Mouse (Mus musculus) cerebellum, adult 9-11 months (tissue): ENCODE results near the gene Slc16a12.
"Not testable (repeated sequence)": the region's sequence is repeated elsewhere in the genome, so short reads cannot be mapped to it uniquely, and the experiment has no call there.

Experiments
- DNase-seq: peaks from one replicate; pipeline ENCODE4 v3.0.0; 2022

Gene Slc16a12

GRCm38 (mm10) chr19:34662740-34663139 lies 84.3 kb downstream of the Slc16a12 start:
- DNase-seq = no peak

- DNase-seq = peak; percentile 54
These were observed 85.0 kb downstream of the Slc16a12 start for GRCm38 (mm10) chr19:34662067-34662507.

DNA sequence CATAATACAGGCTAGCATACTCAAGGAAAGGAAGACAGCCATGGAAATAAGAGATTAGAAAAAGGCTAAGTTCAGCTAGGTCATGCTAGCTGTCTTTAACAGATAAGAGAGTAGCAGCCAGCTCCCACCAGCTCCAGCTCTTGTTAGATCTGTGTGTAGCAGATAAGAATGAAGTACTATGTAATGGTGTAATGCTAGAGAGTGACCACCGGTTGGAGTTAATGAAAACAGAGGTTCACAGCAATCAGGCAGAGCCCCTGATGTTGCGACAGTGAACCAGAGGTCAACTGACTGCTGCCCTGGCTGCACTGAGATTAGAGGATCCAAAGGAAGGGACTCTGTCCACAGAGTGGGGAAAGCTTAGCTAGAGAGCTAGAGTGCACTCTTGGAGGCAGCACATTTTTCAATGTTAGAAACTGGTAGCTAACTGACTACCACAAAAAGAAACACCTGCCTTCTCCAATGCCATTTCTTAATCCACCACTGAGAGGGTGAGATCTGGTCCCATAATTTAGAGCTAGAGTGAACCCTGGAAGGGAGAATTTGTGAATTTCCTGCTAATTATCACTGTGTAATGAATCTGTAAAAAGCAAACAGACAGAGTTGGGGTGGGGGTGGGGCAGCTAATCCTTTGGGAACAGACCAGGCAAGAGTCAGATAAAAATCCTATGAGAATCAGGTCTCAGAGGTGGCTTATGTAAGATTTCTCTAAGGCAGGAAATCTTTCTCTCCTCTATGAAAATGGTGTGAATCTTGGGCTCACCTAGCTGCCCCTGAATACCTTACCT lies 90.4 kb downstream of the Slc16a12 start:
- DNase-seq = no peak

DNA sequence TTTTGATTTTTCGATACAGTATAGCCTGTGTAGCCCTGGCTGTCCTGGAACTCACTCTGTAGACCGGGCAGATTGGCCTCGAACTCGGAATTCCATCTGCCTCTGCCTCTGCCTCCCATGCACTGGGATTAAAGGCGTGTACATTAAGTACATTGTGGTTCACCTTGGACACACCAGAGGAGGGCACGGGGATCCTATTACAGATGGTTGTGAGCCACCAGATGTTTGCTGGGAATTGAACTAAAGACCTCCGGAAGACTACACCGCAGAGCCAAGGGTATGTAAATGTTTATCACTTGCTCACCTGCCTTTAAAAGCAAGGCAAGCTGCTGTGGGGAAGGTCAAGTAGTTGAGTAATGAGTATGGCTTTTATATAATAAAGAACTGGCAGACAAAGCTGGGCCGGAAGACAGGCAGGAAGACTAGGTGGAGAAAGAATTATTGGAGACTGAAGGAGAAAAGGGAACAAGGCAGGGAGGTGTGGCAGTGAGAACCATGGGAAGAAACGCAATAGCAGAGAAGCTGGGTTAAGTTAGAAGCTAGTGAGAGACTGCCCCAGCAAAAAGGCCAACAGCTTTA lies 91.8 kb downstream of the Slc16a12 start:
- no peak for DNase-seq

DNA sequence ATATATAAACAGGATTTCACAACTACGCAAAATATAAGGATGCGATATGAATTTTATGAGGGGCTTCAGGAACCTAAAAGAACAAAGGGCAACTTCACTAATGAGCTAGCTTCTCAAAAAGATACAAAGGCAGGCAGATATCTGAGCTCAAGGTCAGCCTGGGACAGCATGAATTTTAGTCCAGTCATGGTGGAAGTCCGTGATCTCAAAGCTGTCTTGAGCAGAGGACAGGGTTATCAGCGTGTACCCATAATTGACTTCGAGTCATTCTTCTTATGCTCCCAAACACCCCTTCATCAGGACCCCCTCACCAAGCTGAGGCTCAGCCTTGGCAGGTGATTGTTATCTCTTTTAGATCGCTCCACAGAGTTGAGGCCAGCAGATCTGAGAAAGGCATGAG lies 96.1 kb downstream of the Slc16a12 start:
- no peak for DNase-seq

GRCm38 (mm10) chr19:34650276-34650675 lies 96.8 kb downstream of the Slc16a12 start:
- DNase-seq = no peak

GRCm38 (mm10) chr19:34647630-34648029 lies 99.5 kb downstream of the Slc16a12 start:
- not testable (repeated sequence) for DNase-seq

- DNase-seq = no peak
These were observed 104.5 kb downstream of the Slc16a12 start for GRCm38 (mm10) chr19:34642616-34643015.

DNA sequence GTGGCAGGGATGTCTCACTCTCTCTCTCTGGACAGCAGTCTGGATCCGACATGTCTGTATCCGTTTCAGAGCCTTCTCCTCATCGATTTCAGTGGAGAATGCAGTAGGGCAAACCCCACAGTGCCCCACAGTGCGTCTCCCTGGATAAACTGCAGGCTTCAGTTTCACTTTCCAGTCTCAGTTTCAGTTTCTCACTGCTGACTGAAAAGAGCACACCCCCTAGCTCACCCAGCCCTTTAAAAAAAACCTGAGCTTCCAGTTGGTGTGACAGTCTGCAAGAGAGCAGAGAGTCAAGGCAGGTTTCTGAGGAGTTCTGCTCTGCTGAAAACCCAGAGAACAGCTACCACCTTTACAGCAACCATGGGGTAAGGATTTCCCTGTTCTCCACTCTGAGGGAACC lies 106.5 kb downstream of the Slc16a12 start, which contains the start of the genes Ifit1bl2 and Ifit1:
Ifit1bl2 (minus strand) TSS at position 121 of the 400 bp plus-strand sequence.
Ifit1 (plus strand) TSS at position 249 of the 400 bp plus-strand sequence.
- DNase-seq = no peak

- peak; percentile 6 for DNase-seq
These were observed 110.0 kb downstream of the Slc16a12 start for GRCm38 (mm10) chr19:34636933-34637557.

DNA sequence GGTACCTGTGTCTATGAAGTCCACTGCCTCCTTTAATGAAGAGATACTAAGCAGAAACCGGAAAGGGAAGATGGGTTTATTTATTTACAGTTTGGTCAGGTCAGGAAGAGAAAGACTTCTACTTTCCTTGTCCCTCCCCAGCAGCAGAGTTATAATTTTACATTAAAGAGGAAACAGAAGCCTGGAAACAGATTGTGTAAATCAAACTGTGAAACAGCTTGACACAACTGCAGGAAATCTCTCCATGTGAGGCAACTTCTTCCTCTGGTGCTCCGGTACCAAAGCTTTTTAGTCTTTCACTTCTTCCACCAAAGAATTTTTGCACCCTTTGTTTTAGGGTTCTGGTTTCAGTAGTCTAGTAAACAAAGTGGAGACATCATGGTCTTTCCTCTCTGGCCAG lies 113.6 kb downstream of the Slc16a12 start:
- no peak for DNase-seq

DNA sequence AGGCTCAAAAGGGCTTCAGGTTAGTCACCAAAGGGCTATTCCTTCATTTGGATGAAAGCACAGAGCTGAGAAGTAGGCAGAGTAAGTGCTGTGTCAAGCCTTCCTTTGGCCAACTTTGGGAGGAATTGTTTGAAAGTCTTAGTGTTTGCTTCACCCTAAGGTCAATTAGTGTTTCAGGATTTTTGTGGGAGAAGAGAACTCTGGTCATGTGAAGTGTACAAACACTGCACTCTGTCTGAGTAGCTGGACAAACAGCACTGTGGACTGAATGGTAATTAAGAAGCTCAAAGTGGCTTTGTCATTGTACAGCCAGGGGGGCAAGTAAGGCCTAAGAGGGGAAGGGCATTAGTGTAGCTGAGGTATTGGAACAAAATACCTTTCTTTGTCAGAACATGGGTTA lies 115.6 kb downstream of the Slc16a12 start:
- no peak for DNase-seq

- DNase-seq = no peak
These were observed 119.6 kb downstream of the Slc16a12 start for GRCm38 (mm10) chr19:34627496-34627895.

GRCm38 (mm10) chr19:34624663-34625062 lies 122.4 kb downstream of the Slc16a12 start:
- no peak for DNase-seq

DNA sequence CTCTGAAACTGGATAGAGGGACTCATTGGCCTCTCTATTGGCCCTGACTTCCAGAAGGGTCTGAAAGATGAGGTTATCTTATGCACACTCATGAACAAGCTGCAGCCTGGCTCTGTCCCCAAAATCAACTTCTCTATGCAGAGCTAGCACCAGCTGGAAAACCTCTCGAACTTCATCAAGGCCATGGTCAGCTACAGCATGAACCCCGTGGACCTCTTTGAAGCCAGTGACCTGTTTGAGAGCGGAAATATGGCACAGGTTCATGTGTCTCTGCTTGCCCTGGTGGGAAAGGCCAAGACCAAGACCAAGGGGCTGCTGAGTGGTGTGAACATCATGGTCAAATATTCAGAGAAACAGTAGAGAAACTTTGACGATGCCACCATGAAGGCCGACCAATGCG lies 123.3 kb downstream of the Slc16a12 start:
- DNase-seq = no peak

DNA sequence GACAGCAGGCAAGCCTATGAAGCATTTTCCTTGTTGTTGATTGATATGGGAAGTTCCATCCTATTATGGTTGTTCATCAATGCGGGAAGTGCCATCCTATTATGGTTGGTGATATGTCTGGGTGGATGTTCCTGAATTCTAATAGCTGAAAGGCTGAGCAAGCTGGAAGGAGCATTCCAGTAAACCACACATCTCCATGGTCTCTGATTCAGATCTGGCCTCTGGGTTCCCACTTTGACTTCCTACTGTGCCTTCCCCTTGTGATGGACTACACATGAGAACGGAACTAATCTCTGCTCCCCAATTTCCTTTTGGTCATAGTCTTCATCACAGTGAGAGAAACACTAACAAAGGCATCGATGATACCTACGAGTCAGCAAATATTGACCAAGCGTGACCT lies 126.2 kb downstream of the Slc16a12 start:
- no peak for DNase-seq
